Mouse (Mus musculus): Measurements from ENCODE around the gene Ptprh. TPM values are rescaled to one million over a fixed set of nuclear protein-coding genes. Genes with fewer than 3 reads are reported as not detected.
"Not testable (repeated sequence)": the region's sequence is repeated elsewhere in the genome, so short reads cannot be mapped to it uniquely, and the experiment has no call there.

The Ptprh gene
- polyA plus RNA-seq, 1 experiment = 1.5 TPM

- TF ChIP-seq CTCF (IDR thresholded peaks at IDR 0.05; ENCODE audit: borderline replicate concordance, extremely low read depth, insufficient read depth, insufficient read length) (no peak), POLR2A (IDR thresholded peaks at IDR 0.05; ENCODE audit: borderline replicate concordance, extremely low read depth, insufficient read depth, insufficient read length, poor library complexity, severe bottlenecking) (no peak)
- no peak for DNase-seq (ENCODE audit: low read depth)
These were observed 64.8 kb downstream of the Ptprh start for GRCm38 (mm10) chr7:4539019-4539418.

DNA sequence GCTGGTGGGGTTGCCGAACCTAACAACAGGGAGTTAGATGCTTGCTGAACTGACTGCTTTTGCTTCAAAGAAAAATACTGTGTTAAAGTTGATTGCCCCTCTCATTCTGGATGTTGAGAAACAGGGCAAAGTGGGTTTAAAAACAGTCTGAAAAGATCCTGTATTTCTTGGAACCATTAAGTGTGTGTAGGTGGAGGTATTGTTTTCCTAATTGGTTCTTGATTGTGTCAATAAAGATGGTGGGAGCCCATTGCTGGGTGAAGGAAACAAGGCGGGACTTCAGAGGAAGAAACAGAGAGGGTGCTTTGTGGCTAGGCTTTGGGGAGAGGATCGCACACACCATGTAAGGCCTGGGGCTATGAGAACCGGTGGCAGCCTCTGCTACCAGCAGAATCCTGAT lies 66.7 kb downstream of the Ptprh start:
- TF ChIP-seq POLR2A (IDR thresholded peaks at IDR 0.05; ENCODE audit: borderline replicate concordance, extremely low read depth, insufficient read depth, insufficient read length, poor library complexity, severe bottlenecking) (no peak), CTCF (IDR thresholded peaks at IDR 0.05; ENCODE audit: borderline replicate concordance, extremely low read depth, insufficient read depth, insufficient read length) (no peak)
- no peak for DNase-seq (ENCODE audit: low read depth)

DNA sequence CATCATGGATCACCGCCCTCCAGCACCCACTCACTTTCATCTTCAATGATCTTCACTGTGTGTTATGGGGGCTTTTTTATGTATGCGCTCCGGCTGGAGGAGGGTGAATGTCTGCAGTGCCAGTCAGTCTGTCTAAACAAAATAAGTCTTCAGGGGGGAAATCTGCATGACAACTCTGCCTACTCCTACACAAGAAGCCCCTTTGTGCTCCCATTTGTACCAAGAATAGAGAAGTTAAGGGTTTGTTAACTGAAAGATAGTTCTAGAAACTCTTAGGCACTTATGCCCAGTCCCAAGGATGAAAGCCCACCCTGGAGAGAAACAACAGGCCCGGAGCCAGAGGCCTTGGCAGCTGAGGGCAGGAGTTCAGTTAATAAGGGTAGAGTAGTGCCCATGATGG lies 67.5 kb downstream of the Ptprh start:
- TF ChIP-seq POLR2A (IDR thresholded peaks at IDR 0.05; ENCODE audit: borderline replicate concordance, extremely low read depth, insufficient read depth, insufficient read length, poor library complexity, severe bottlenecking) (no peak), CTCF (IDR thresholded peaks at IDR 0.05; ENCODE audit: borderline replicate concordance, extremely low read depth, insufficient read depth, insufficient read length) (no peak)

DNA sequence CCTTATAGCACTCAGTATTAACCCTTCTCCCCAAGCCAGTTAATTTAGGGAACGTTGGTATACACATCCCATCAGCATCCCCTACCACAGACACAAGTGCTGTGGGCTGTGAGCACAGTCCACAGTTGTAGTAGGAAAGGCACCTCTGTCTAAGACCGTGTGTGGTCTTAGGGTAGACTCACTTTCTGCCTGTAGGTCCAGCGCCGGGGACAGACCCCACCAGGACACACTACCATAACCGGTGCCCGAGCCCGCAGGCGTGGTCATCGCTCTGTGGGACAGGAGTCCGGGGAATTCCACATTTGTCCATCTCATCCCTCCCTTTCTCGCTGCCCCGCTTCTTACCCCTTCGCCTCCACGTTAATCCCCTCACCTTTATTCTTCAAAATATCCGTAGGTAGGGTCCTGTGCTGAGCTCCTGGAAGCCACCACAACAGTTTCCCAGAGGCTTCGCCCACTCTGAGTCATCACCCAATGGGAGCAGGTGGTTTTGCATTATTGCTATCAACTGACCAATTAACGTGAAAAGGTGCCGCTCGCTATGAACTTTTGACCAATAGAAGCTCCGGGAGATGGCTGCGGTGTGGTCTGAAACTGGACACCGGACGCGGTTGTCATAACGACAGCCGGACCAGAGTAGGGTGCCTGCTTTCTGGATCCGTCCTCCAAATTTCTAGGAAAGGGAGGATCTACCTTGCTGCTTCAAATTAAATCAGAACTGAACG lies 71.7 kb downstream of the Ptprh start, which contains the start of gene Dnaaf3:
TSS of gene Dnaaf3 (minus strand) at position 449 of the 725 bp plus-strand sequence.
- peak; percentile 89 for DNase-seq (ENCODE audit: low read depth)
- no peak for TF ChIP-seq CTCF (IDR thresholded peaks at IDR 0.05; ENCODE audit: borderline replicate concordance, extremely low read depth, insufficient read depth, insufficient read length)
- TF ChIP-seq POLR2A (IDR thresholded peaks at IDR 0.05; ENCODE audit: borderline replicate concordance, extremely low read depth, insufficient read depth, insufficient read length, poor library complexity, severe bottlenecking) = no peak

More for the DNA sequence above, 67.5 kb downstream of the Ptprh start:
- DNase-seq (ENCODE audit: low read depth) = no peak

- DNase-seq (ENCODE audit: low read depth) = not testable (repeated sequence)
These were observed 73.7 kb downstream of the Ptprh start for GRCm38 (mm10) chr7:4530166-4530565.

DNA sequence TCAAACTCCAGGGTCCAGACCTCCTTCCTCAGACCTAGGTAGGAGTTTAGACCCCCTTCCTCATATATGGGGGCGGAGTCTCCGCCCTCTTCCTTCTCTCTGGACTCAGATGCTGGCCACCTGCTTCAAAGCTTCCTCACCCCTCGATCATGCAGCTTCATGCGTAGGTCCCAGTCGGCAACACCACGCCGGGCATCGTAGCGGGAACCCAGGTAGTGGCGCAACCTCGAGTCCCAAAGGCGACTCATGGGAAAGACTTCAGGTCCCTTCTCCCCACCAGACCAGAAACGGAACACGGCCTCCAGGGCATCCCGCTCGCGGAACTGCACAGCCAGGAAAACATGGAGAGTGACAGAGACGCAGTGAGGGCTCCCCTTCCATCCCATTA lies 76.5 kb downstream of the Ptprh start:
- TF ChIP-seq POLR2A (IDR thresholded peaks at IDR 0.05; ENCODE audit: borderline replicate concordance, extremely low read depth, insufficient read depth, insufficient read length, poor library complexity, severe bottlenecking) (no peak), CTCF (IDR thresholded peaks at IDR 0.05; ENCODE audit: borderline replicate concordance, extremely low read depth, insufficient read depth, insufficient read length) (no peak)
- no peak for DNase-seq (ENCODE audit: low read depth)

- TF ChIP-seq CTCF (IDR thresholded peaks at IDR 0.05; ENCODE audit: borderline replicate concordance, extremely low read depth, insufficient read depth, insufficient read length) (peak; percentile 83), POLR2A (IDR thresholded peaks at IDR 0.05; ENCODE audit: borderline replicate concordance, extremely low read depth, insufficient read depth, insufficient read length, poor library complexity, severe bottlenecking) (no peak)
- DNase-seq (ENCODE audit: low read depth) = peak; percentile 95
These were observed 77.2 kb downstream of the Ptprh start for GRCm38 (mm10) chr7:4526341-4527301.

- TF ChIP-seq CTCF (IDR thresholded peaks at IDR 0.05; ENCODE audit: borderline replicate concordance, extremely low read depth, insufficient read depth, insufficient read length) = peak; percentile 69
- peak; percentile 81 for DNase-seq (ENCODE audit: low read depth)
These were observed 79.5 kb downstream of the Ptprh start, which contains the start of gene Tnni3 for GRCm38 (mm10) chr7:4524212-4524922. Gene Tnni3, minus strand, starts transcription at chr7:4524229.

GRCm38 (mm10) chr7:4523205-4524130 lies 80.4 kb downstream of the Ptprh start:
- no peak for TF ChIP-seq POLR2A (IDR thresholded peaks at IDR 0.05; ENCODE audit: borderline replicate concordance, extremely low read depth, insufficient read depth, insufficient read length, poor library complexity, severe bottlenecking)
- TF ChIP-seq CTCF (IDR thresholded peaks at IDR 0.05; ENCODE audit: borderline replicate concordance, extremely low read depth, insufficient read depth, insufficient read length) = no peak

GRCm38 (mm10) chr7:4522292-4522691 lies 81.5 kb downstream of the Ptprh start:
- no peak for DNase-seq (ENCODE audit: low read depth)
- TF ChIP-seq CTCF (IDR thresholded peaks at IDR 0.05; ENCODE audit: borderline replicate concordance, extremely low read depth, insufficient read depth, insufficient read length) (no peak), POLR2A (IDR thresholded peaks at IDR 0.05; ENCODE audit: borderline replicate concordance, extremely low read depth, insufficient read depth, insufficient read length, poor library complexity, severe bottlenecking) (no peak)

More at GRCm38 (mm10) chr7:4523205-4524130, 80.4 kb downstream of the Ptprh start:
- DNase-seq (ENCODE audit: low read depth) = no peak
